ENCODE assay signal across 8 mouse cellular contexts in genomic region chr15:99972361-99972988, GRCm38 (mm10). TPM values are rescaled to one million over a fixed set of nuclear protein-coding genes. Genes with fewer than 3 reads are reported as not detected.
A peak's percentile ranks its signal among the peaks of the same experiment; 100 is the strongest.
DNase-seq lines count a peak whose midpoint lies in the region; ATAC-seq lines count a peak whose summit lies in the region.

No protein-coding gene starts in this region.

- H3K9me3 ChIP-seq in embryonic facial prominence, embryonic 14.5 days (ENCODE audit: control insufficient read depth, low read length), result no peaks in the 10 kb centered on the region
- no peaks in the 10 kb centered on the region for H3K9me3 ChIP-seq in kidney, embryonic 14.5 days (ENCODE audit: control insufficient read depth, low read length)
- H3K9me3 ChIP-seq in limb, embryonic 15.5 days, result no peaks in the 10 kb centered on the region

- H3K4me2 ChIP-seq in embryonic facial prominence, embryonic 14.5 days (ENCODE audit: low read depth, low read length), result peak overlapping the region; percentile 80
- peak overlapping the region; percentile 55 for H3K4me2 ChIP-seq in kidney, embryonic 14.5 days (replicated peaks; ENCODE audit: low read depth, low read length)
- H3K4me2 ChIP-seq in limb, embryonic 15.5 days, result peak overlapping the region; percentile 54

- H3K4me3 ChIP-seq in embryonic facial prominence, embryonic 14.5 days (ENCODE audit: low read depth, low read length), result peak overlapping the region; percentile 95
- peak overlapping the region; percentile 81 for H3K4me3 ChIP-seq in kidney, embryonic 14.5 days (ENCODE audit: low read length)
- H3K4me3 ChIP-seq in limb, embryonic 15.5 days, result peak overlapping the region; percentile 99

- DNase-seq in 3T3-L1 (ENCODE audit: low read depth, low spot score), result peak; percentile 96
- DNase-seq in adrenal gland, postnatal 4 days (ENCODE audit: low spot score in 2 of 2), result peak; percentile 84 to 96
- DNase-seq in embryonic facial prominence, embryonic 14.5 days (ENCODE audit: low spot score), result peak; percentile 98
- DNase-seq in heart, adult 9 months (ENCODE audit: low spot score in 2 of 2), result peak; percentile 96 to 97
- peak; percentile 90 to 95 for DNase-seq in monocyte, adult 2 months (ENCODE audit: low read depth in 1 of 2, low spot score in 2 of 2)
- peak; percentile 95 to 96 for DNase-seq in spleen, postnatal 36 days (ENCODE audit: low spot score in 2 of 2)

- peak overlapping the region; percentile 92 for H3K9ac ChIP-seq in embryonic facial prominence, embryonic 14.5 days (ENCODE audit: low read depth, low read length)
- H3K9ac ChIP-seq in kidney, embryonic 14.5 days (ENCODE audit: low read depth, low read length), result peak overlapping the region; percentile 90
- peak overlapping the region; percentile 87 for H3K9ac ChIP-seq in limb, embryonic 15.5 days

- ATAC-seq in embryonic facial prominence, embryonic 14.5 days (ENCODE audit: low read depth), result peak; percentile 97
- peak; percentile 97 for ATAC-seq in kidney, embryonic 14.5 days (ENCODE audit: low FRiP score, low TSS enrichment)
- ATAC-seq in limb, embryonic 15.5 days (ENCODE audit: insufficient number of reproducible peaks, low FRiP score, low TSS enrichment, low read depth), result peak; percentile 96

- WGBS in embryonic facial prominence, embryonic 14.5 days, result under 1% methylated on average over 45 of the region's 50 CpGs
- WGBS in kidney, embryonic 14.5 days, result under 1% methylated on average over 49 of the region's 50 CpGs
- WGBS in limb, embryonic 15.5 days, result under 1% methylated on average over 50 of the region's 50 CpGs

- H3K27ac ChIP-seq in embryonic facial prominence, embryonic 14.5 days (replicated peaks; ENCODE audit: low read depth, low read length), result peak overlapping the region; percentile 98
- peak overlapping the region; percentile 99 for H3K27ac ChIP-seq in kidney, embryonic 14.5 days (ENCODE audit: low read depth, low read length)
- H3K27ac ChIP-seq in limb, embryonic 15.5 days, result peak overlapping the region; percentile 97

- no peaks in the 10 kb centered on the region for H3K27me3 ChIP-seq in embryonic facial prominence, embryonic 14.5 days (replicated peaks; ENCODE audit: control insufficient read depth, insufficient read depth, low read length)
- no peaks in the 10 kb centered on the region for H3K27me3 ChIP-seq in kidney, embryonic 14.5 days (ENCODE audit: control insufficient read depth, insufficient read depth, low read length)
- no peaks in the 10 kb centered on the region for H3K27me3 ChIP-seq in limb, embryonic 15.5 days

- H3K36me3 ChIP-seq in embryonic facial prominence, embryonic 14.5 days (ENCODE audit: control insufficient read depth, insufficient read depth, low read length), result no peaks in the 10 kb centered on the region
- no peaks in the 10 kb centered on the region for H3K36me3 ChIP-seq in kidney, embryonic 14.5 days (ENCODE audit: control insufficient read depth, insufficient read depth, low read length)
- no peaks in the 10 kb centered on the region for H3K36me3 ChIP-seq in limb, embryonic 15.5 days

- H3K4me1 ChIP-seq in embryonic facial prominence, embryonic 14.5 days (ENCODE audit: control insufficient read depth, insufficient read depth, low read length), result no peaks in the 10 kb centered on the region
- peaks cover 9% of the 10 kb centered on the region for H3K4me1 ChIP-seq in kidney, embryonic 14.5 days (ENCODE audit: control insufficient read depth, insufficient read depth, low read length)
- peaks cover 3% of the 10 kb centered on the region; the same call in 1 of the 2 replicates for H3K4me1 ChIP-seq in limb, embryonic 15.5 days

RNA-seq across cellular contexts. Expression of gene Larp4, which starts 2.6 kb away (rescaled TPM):
- total RNA-seq in adrenal gland, postnatal 4 days (2021), result 10 to 100 TPM; 73.7 to 78.9 TPM
- polyA plus RNA-seq in embryonic facial prominence, embryonic 14.5 days (2014; fragmentation: Nextera tagmentation; extraction: Ambion mirVana), result 37.1 and 38.2 TPM in 2 replicates
- 33.3 and 49.3 TPM in 2 replicates for polyA plus RNA-seq in kidney, embryonic 14.5 days (2014; fragmentation: Nextera tagmentation; extraction: Ambion mirVana)
- 26.3 and 27.2 TPM in 2 replicates for polyA plus RNA-seq in limb, embryonic 15.5 days (2015; fragmentation: Nextera tagmentation; extraction: Ambion mirVana)

RNA-seq across cellular contexts. Expression of gene Fam186a, which starts 5.6 kb away (rescaled TPM):
- total RNA-seq in adrenal gland, postnatal 4 days (2021), result under 1 TPM; 0.14 TPM
- not detected in 2 replicates for polyA plus RNA-seq in embryonic facial prominence, embryonic 14.5 days (2014; fragmentation: Nextera tagmentation; extraction: Ambion mirVana)
- polyA plus RNA-seq in kidney, embryonic 14.5 days (2014; fragmentation: Nextera tagmentation; extraction: Ambion mirVana), result not detected in 2 replicates
- 0.10 TPM in 1 of 2 replicates, not detected in the other for polyA plus RNA-seq in limb, embryonic 15.5 days (2015; fragmentation: Nextera tagmentation; extraction: Ambion mirVana)

Comparison
In these comparisons a context has a peak if more than half of its experiments do, and no peak if none do; other contexts are left out.
1. Peak in every context shown above with its lines: DNase-seq, ATAC-seq, H3K4me3 ChIP-seq and H3K27ac ChIP-seq.